Mouse (Mus musculus) megakaryocyte, embryonic 14.5 days (primary cell): ENCODE results near the gene Galntl6. TPM values are rescaled to one million over a fixed set of nuclear protein-coding genes. Genes with fewer than 3 reads are reported as not detected.

ENCODE experiments used
- H3K27me3 ChIP-seq: replicated peaks from 2 replicates; pipeline ENCODE3; 2012; ENCODE audit warnings: inconsistent platforms
- H3K36me3 ChIP-seq: replicated peaks from 2 replicates; pipeline ENCODE3; 2012; ENCODE audit warnings: low read length, inconsistent platforms, mixed read lengths
- H3K4me1 ChIP-seq: 2 replicates; pipeline ENCODE4 v1.6.1; 2012; ENCODE audit warnings: inconsistent platforms
- H3K4me3 ChIP-seq: replicated peaks from 2 replicates; pipeline ENCODE3; 2012; ENCODE audit warnings: moderate library complexity, mild to moderate bottlenecking, inconsistent platforms
- H3K9me3 ChIP-seq: 2 replicates; pipeline ENCODE4 v1.6.1; 2012; ENCODE audit warnings: inconsistent platforms
- FLI1 ChIP-seq: IDR thresholded peaks from 2 replicates; pipeline ENCODE4 v1.6.1; 2012; ENCODE audit warnings: low read length, inconsistent platforms, mixed read lengths
- GATA1 ChIP-seq: IDR thresholded peaks from 3 replicates; pipeline ENCODE4 v1.6.1; 2012; ENCODE audit warnings: mixed read lengths, low read length, inconsistent platforms, borderline replicate concordance
- polyA plus RNA-seq: library from polyadenylated mRNA; stranded (reverse); fragments of >175 nt; gene quantifications from 2 replicates; pipeline ENCODE4 v1.2.3, GENCODE M21; 2012; ENCODE audit warnings: low replicate concordance; ENCODE audit not compliant: insufficient read depth

Galntl6 gene
- polyA plus RNA-seq, 1 experiment: not detected

GRCm38 (mm10) chr8:58023426-58024176, 888.8 kb downstream of the Galntl6 start:
- no peaks in the 10 kb centered on the region for H3K36me3 ChIP-seq
- H3K4me3 ChIP-seq: no peak overlapping the region
- peaks cover 13% of the 10 kb centered on the region for H3K9me3 ChIP-seq
- H3K4me1 ChIP-seq: no peaks in the 10 kb centered on the region
- TF ChIP-seq FLI1 (no peak), GATA1 (no peak)
- H3K27me3 ChIP-seq: no peaks in the 10 kb centered on the region

- H3K27me3 ChIP-seq: no peaks in the 10 kb centered on the region
- H3K36me3 ChIP-seq: no peaks in the 10 kb centered on the region
- H3K4me1 ChIP-seq: no peaks in the 10 kb centered on the region
- H3K9me3 ChIP-seq: peaks cover 8% of the 10 kb centered on the region
- TF ChIP-seq GATA1 (no peak), FLI1 (no peak)
- no peak overlapping the region for H3K4me3 ChIP-seq
These were observed 922.8 kb downstream of the Galntl6 start for GRCm38 (mm10) chr8:57989428-57990171.

GRCm38 (mm10) chr8:57977372-57977771, 935.1 kb downstream of the Galntl6 start:
- H3K27me3 ChIP-seq: no peaks in the 10 kb centered on the region
- H3K36me3 ChIP-seq: no peaks in the 10 kb centered on the region
- no peaks in the 10 kb centered on the region for H3K9me3 ChIP-seq
- no peaks in the 10 kb centered on the region for H3K4me1 ChIP-seq
- H3K4me3 ChIP-seq: no peak overlapping the region
- TF ChIP-seq FLI1: no peak

GRCm38 (mm10) chr8:57974093-57974492, 938.3 kb downstream of the Galntl6 start:
- Histone ChIP-seq H3K4me1 (no peaks in the 10 kb centered on the region), H3K4me3 (no peak overlapping the region), H3K36me3 (no peaks in the 10 kb centered on the region), H3K27me3 (no peaks in the 10 kb centered on the region), H3K9me3 (no peaks in the 10 kb centered on the region)
- TF ChIP-seq GATA1: no peak
- TF ChIP-seq FLI1: no peak

GRCm38 (mm10) chr8:57972832-57973231, 939.6 kb downstream of the Galntl6 start:
- Histone ChIP-seq H3K4me3 (no peak overlapping the region), H3K9me3 (no peaks in the 10 kb centered on the region), H3K4me1 (no peaks in the 10 kb centered on the region), H3K27me3 (no peaks in the 10 kb centered on the region), H3K36me3 (no peaks in the 10 kb centered on the region)
- no peak for TF ChIP-seq FLI1
- no peak for TF ChIP-seq GATA1

GRCm38 (mm10) chr8:57966676-57967075, 945.8 kb downstream of the Galntl6 start:
- H3K27me3 ChIP-seq: no peaks in the 10 kb centered on the region
- H3K9me3 ChIP-seq: no peaks in the 10 kb centered on the region
- no peak for TF ChIP-seq FLI1
- no peak for TF ChIP-seq GATA1
- no peaks in the 10 kb centered on the region for H3K4me1 ChIP-seq
- no peak overlapping the region for H3K4me3 ChIP-seq
- no peaks in the 10 kb centered on the region for H3K36me3 ChIP-seq

- H3K36me3 ChIP-seq: no peaks in the 10 kb centered on the region
- no peaks in the 10 kb centered on the region for H3K9me3 ChIP-seq
- TF ChIP-seq GATA1: no peak
- TF ChIP-seq FLI1: no peak
- H3K4me1 ChIP-seq: no peaks in the 10 kb centered on the region
- no peaks in the 10 kb centered on the region for H3K27me3 ChIP-seq
- H3K4me3 ChIP-seq: no peak overlapping the region
These were observed 946.9 kb downstream of the Galntl6 start for GRCm38 (mm10) chr8:57965508-57965907.

- Histone ChIP-seq H3K36me3 (no peaks in the 10 kb centered on the region), H3K4me1 (no peaks in the 10 kb centered on the region), H3K9me3 (no peaks in the 10 kb centered on the region), H3K27me3 (no peaks in the 10 kb centered on the region), H3K4me3 (no peak overlapping the region)
- TF ChIP-seq FLI1 (no peak), GATA1 (no peak)
These were observed 949.9 kb downstream of the Galntl6 start for GRCm38 (mm10) chr8:57962286-57963110.

- H3K9me3 ChIP-seq: peaks cover 3% of the 10 kb centered on the region; the same call in 1 of the 2 replicates
- no peaks in the 10 kb centered on the region for H3K4me1 ChIP-seq
- TF ChIP-seq GATA1: no peak
- TF ChIP-seq FLI1: no peak
- no peaks in the 10 kb centered on the region for H3K36me3 ChIP-seq
- no peaks in the 10 kb centered on the region for H3K27me3 ChIP-seq
- H3K4me3 ChIP-seq: no peak overlapping the region
These were observed 953.3 kb downstream of the Galntl6 start for GRCm38 (mm10) chr8:57959136-57959535.
